Comparison of ENCODE assay signal across 8 mouse cellular contexts in genomic region chr15:97663750-97664406, GRCm38 (mm10). TPM values are rescaled to one million over a fixed set of nuclear protein-coding genes. Genes with fewer than 3 reads are reported as not detected.
DNase-seq lines count a peak whose midpoint lies in the region; ATAC-seq and TF ChIP-seq lines count a peak whose summit lies in the region.

No protein-coding gene starts in this region.

- H3K27me3 ChIP-seq in embryonic facial prominence, embryonic 12.5 days: no peaks in the 10 kb centered on the region
- no peaks in the 10 kb centered on the region for H3K27me3 ChIP-seq in limb, embryonic 13.5 days
- H3K27me3 ChIP-seq in midbrain, embryonic 15.5 days (replicated peaks): peaks cover 4% of the 10 kb centered on the region; the same call in 1 of the 2 replicates
- H3K27me3 ChIP-seq in spleen, adult 2 months (ENCODE audit: control insufficient read depth, insufficient read depth, low read length): no peaks in the 10 kb centered on the region

- no peak for TF ChIP-seq POLR2A in spleen, adult 2 months (IDR thresholded peaks at IDR 0.05; ENCODE audit: low read depth, low read length)

- peak overlapping the region; percentile 60 for H3K4me2 ChIP-seq in embryonic facial prominence, embryonic 12.5 days (replicated peaks)
- H3K4me2 ChIP-seq in limb, embryonic 13.5 days (replicated peaks): peak overlapping the region; percentile 83
- peak overlapping the region; percentile 72 for H3K4me2 ChIP-seq in midbrain, embryonic 15.5 days

- H3K27ac ChIP-seq in embryonic facial prominence, embryonic 12.5 days: no peak overlapping the region
- H3K27ac ChIP-seq in limb, embryonic 13.5 days: no peak overlapping the region
- peak overlapping the region; percentile 88 for H3K27ac ChIP-seq in midbrain, embryonic 15.5 days
- peak overlapping the region; percentile 66 for H3K27ac ChIP-seq in spleen, adult 2 months (ENCODE audit: insufficient read depth, low read length)

- WGBS in embryonic facial prominence, embryonic 12.5 days: 8% methylated on average over 19 of the region's 19 CpGs
- 7% methylated on average over 19 of the region's 19 CpGs for WGBS in limb, embryonic 13.5 days
- 8% methylated on average over 19 of the region's 19 CpGs for WGBS in midbrain, embryonic 15.5 days
- WGBS in spleen, adult 2 months: under 1% methylated on average over 19 of the region's 19 CpGs

- no peaks in the 10 kb centered on the region for H3K36me3 ChIP-seq in embryonic facial prominence, embryonic 12.5 days
- no peaks in the 10 kb centered on the region for H3K36me3 ChIP-seq in limb, embryonic 13.5 days
- no peaks in the 10 kb centered on the region for H3K36me3 ChIP-seq in midbrain, embryonic 15.5 days (replicated peaks)
- H3K36me3 ChIP-seq in spleen, adult 2 months (ENCODE audit: control insufficient read depth, insufficient read depth, low read length): no peaks in the 10 kb centered on the region

- H3K9me3 ChIP-seq in embryonic facial prominence, embryonic 12.5 days: no peaks in the 10 kb centered on the region
- no peaks in the 10 kb centered on the region for H3K9me3 ChIP-seq in limb, embryonic 13.5 days
- no peaks in the 10 kb centered on the region for H3K9me3 ChIP-seq in midbrain, embryonic 15.5 days

- H3K4me3 ChIP-seq in embryonic facial prominence, embryonic 12.5 days: peak overlapping the region; percentile 39
- H3K4me3 ChIP-seq in limb, embryonic 13.5 days: peak overlapping the region; percentile 48
- H3K4me3 ChIP-seq in midbrain, embryonic 15.5 days: peak overlapping the region; percentile 40
- peak overlapping the region; percentile 76 for H3K4me3 ChIP-seq in spleen, adult 2 months (ENCODE audit: extremely low read depth, insufficient read depth, insufficient read length)

- peak; percentile 59; the same call in 1 of the 2 replicates for TF ChIP-seq CTCF in spleen, adult 2 months (IDR thresholded peaks at IDR 0.05; ENCODE audit: extremely low read depth, insufficient read depth, insufficient read length, insufficient replicate concordance)

- no peak overlapping the region for H3K9ac ChIP-seq in embryonic facial prominence, embryonic 12.5 days
- peak overlapping the region; percentile 65 for H3K9ac ChIP-seq in limb, embryonic 13.5 days
- H3K9ac ChIP-seq in midbrain, embryonic 15.5 days: peak overlapping the region; percentile 57

- ATAC-seq in embryonic facial prominence, embryonic 12.5 days (ENCODE audit: insufficient number of reproducible peaks, insufficient read depth, low FRiP score, low TSS enrichment): no peak
- ATAC-seq in limb, embryonic 13.5 days (ENCODE audit: low FRiP score, low read depth): 0 out of 2 replicates have a peak, but pooled peaks have one; percentile 51
- ATAC-seq in midbrain, embryonic 15.5 days (replicated peaks): peak; percentile 51

- no peaks in the 10 kb centered on the region for H3K4me1 ChIP-seq in embryonic facial prominence, embryonic 12.5 days
- 0 out of 2 replicates have a peak, but pooled peaks cover 3% of the 10 kb centered on the region for H3K4me1 ChIP-seq in limb, embryonic 13.5 days
- peaks cover 5% of the 10 kb centered on the region; the same call in 1 of the 2 replicates for H3K4me1 ChIP-seq in midbrain, embryonic 15.5 days
- no peaks in the 10 kb centered on the region for H3K4me1 ChIP-seq in spleen, adult 2 months (ENCODE audit: control insufficient read depth, insufficient read depth, insufficient read length)

- DNase-seq in 416B (ENCODE audit: low read depth): peak; percentile 89
- peak; percentile 71 to 83 for DNase-seq in adrenal gland, postnatal 36 days
- peak; percentile 73 for DNase-seq in heart, adult 8-10 months (ENCODE audit: low spot score)
- peak; percentile 48 to 73 for DNase-seq in kidney, adult 8-10 months
- peak; percentile 76 to 78 for DNase-seq in spleen, adult 2 months (ENCODE audit: low read depth in 1 of 2, low spot score in 2 of 2)

RNA-seq across cellular contexts. Expression of gene Rpap3, which starts 41.7 kb away (rescaled TPM):
- total RNA-seq in adrenal gland, postnatal 36 days (2021): 10 to 100 TPM; 19.5 to 20.5 TPM
- polyA plus RNA-seq in embryonic facial prominence, embryonic 12.5 days (2016; fragmentation: Nextera tagmentation; extraction: Ambion mirVana): 34.3 and 38.0 TPM in 2 replicates
- total RNA-seq in heart, adult 8-10 months (2022): 10 to 100 TPM; 13.4 to 17.9 (median 15.3) TPM
- polyA plus RNA-seq in limb, embryonic 13.5 days (2015; fragmentation: Nextera tagmentation; extraction: Ambion mirVana): 27.5 and 30.8 TPM in 2 replicates
- polyA plus RNA-seq in midbrain, embryonic 15.5 days (2015; fragmentation: Nextera tagmentation; extraction: Ambion mirVana): 31.1 and 33.7 TPM in 2 replicates
- polyA plus RNA-seq in spleen, adult 2 months (2012; rRNA removed): 2.0 and 2.1 TPM in 2 replicates

Comparison
In these comparisons a context has a peak if more than half of its experiments do, and no peak if none do; other contexts are left out.
1. H3K27ac ChIP-seq: peak in midbrain, embryonic 15.5 days (single experiment) and spleen, adult 2 months (single experiment); none in embryonic facial prominence, embryonic 12.5 days (single experiment) and limb, embryonic 13.5 days (single experiment).
2. Peak in every context shown above with its lines, with median percentiles within 50 percentile points of each other: DNase-seq, H3K4me2 ChIP-seq and H3K4me3 ChIP-seq.